Mouse (Mus musculus) ES-Bruce4 (cell line): ENCODE results near the gene Vrtn. TPM values are rescaled to one million over a fixed set of nuclear protein-coding genes. Genes with fewer than 3 reads are reported as not detected.

Source experiments
- H3K27ac ChIP-seq: 2 replicates; pipeline ENCODE4 v1.5.1; 2012; ENCODE audit warnings: low read length, inconsistent platforms; ENCODE audit not compliant: insufficient read depth
- H3K27me3 ChIP-seq: 2 replicates; pipeline ENCODE4 v1.6.1; 2012; ENCODE audit warnings: mild to moderate bottlenecking, low read length, inconsistent platforms; ENCODE audit not compliant: control insufficient read depth, poor library complexity, insufficient read depth, severe bottlenecking
- H3K36me3 ChIP-seq: 2 replicates; pipeline ENCODE4 v1.6.1; 2012; ENCODE audit warnings: inconsistent platforms, mild to moderate bottlenecking, low read length, moderate library complexity; ENCODE audit not compliant: control insufficient read depth, poor library complexity, insufficient read depth, severe bottlenecking
- H3K4me1 ChIP-seq: one replicate; pipeline ENCODE4 v1.8.1; 2011; ENCODE audit warnings: low read length; ENCODE audit not compliant: control insufficient read depth, insufficient read depth
- H3K4me3 ChIP-seq: 2 replicates; pipeline ENCODE4 v1.5.1; 2011; ENCODE audit warnings: low read depth, mild to moderate bottlenecking, low read length
- H3K9ac ChIP-seq: 2 replicates; pipeline ENCODE4 v1.6.1; 2012; ENCODE audit warnings: low read depth, mild to moderate bottlenecking, inconsistent platforms; ENCODE audit not compliant: poor library complexity, severe bottlenecking
- H3K9me3 ChIP-seq: replicated peaks from 2 replicates; pipeline ENCODE4 v1.6.1; 2012; ENCODE audit warnings: mild to moderate bottlenecking, low read length, inconsistent platforms; ENCODE audit not compliant: control insufficient read depth, poor library complexity, insufficient read depth, severe bottlenecking
- CTCF ChIP-seq: IDR thresholded peaks from one replicate; pipeline ENCODE4 v1.8.1; 2011; ENCODE audit warnings: low read depth, low read length
- EP300 ChIP-seq: IDR thresholded peaks from 2 replicates; pipeline ENCODE4 v1.6.1; 2011; ENCODE audit warnings: low read depth, low read length; ENCODE audit not compliant: insufficient read depth
- POLR2A ChIP-seq: IDR thresholded peaks from one replicate; pipeline ENCODE4 v1.8.1; 2011; ENCODE audit warnings: low read length; ENCODE audit not compliant: insufficient read depth
- polyA plus RNA-seq: library from polyadenylated mRNA; stranded (reverse); fragments of >200 nt; gene quantifications from 2 replicates; pipeline ENCODE4 v1.2.4, GENCODE M21; 2011; ENCODE audit warnings: low read depth; ENCODE audit not compliant: missing spikeins, insufficient read depth, insufficient read length

Vrtn gene
- polyA plus RNA-seq, 1 experiment, result 3.8 TPM

GRCm38 (mm10) chr12:84614001-84614400 is 26.8 kb upstream of the Vrtn start:
- Histone ChIP-seq H3K9ac (no peak overlapping the region), H3K9me3 (no peaks in the 10 kb centered on the region), H3K4me3 (peak overlapping the region; percentile 23), H3K27me3 (no peaks in the 10 kb centered on the region), H3K27ac (no peak overlapping the region), H3K36me3 (no peaks in the 10 kb centered on the region), H3K4me1 (peaks cover 3% of the 10 kb centered on the region)
- no peak for TF ChIP-seq POLR2A
- no peak for TF ChIP-seq CTCF
- no peak for TF ChIP-seq EP300

- Histone ChIP-seq H3K9me3 (no peaks in the 10 kb centered on the region), H3K27ac (no peak overlapping the region), H3K9ac (no peak overlapping the region), H3K36me3 (no peaks in the 10 kb centered on the region), H3K4me1 (peaks cover 3% of the 10 kb centered on the region), H3K4me3 (no peak overlapping the region), H3K27me3 (no peaks in the 10 kb centered on the region)
- no peak for TF ChIP-seq CTCF
- no peak for TF ChIP-seq POLR2A
- TF ChIP-seq EP300, result no peak
These were observed 26.3 kb upstream of the Vrtn start for GRCm38 (mm10) chr12:84614524-84614923.

GRCm38 (mm10) chr12:84616977-84617630 is 23.7 kb upstream of the Vrtn start, which contains the start of gene Abcd4:
Gene Abcd4 (minus strand): TSS chr12:84617413.
- peak; percentile 86 for TF ChIP-seq POLR2A
- TF ChIP-seq CTCF, result peak; percentile 12
- 0 out of 2 replicates have a peak, but pooled peaks have one; percentile 17 for TF ChIP-seq EP300
- Histone ChIP-seq H3K27ac (no peak within 1 kb of the TSS; the same call in 1 of the 2 replicates), H3K4me1 (peaks cover 3% of the 10 kb centered on the region), H3K4me3 (peak within 1 kb of the TSS; percentile 84), H3K9me3 (no peaks in the 10 kb centered on the region), H3K9ac (peak within 1 kb of the TSS; percentile 76), H3K36me3 (no peaks in the 10 kb centered on the region), H3K27me3 (no peaks in the 10 kb centered on the region)

- Histone ChIP-seq H3K27me3 (no peaks in the 10 kb centered on the region), H3K4me1 (peaks cover 3% of the 10 kb centered on the region), H3K36me3 (no peaks in the 10 kb centered on the region), H3K27ac (no peak overlapping the region; the same call in 1 of the 2 replicates), H3K4me3 (peak overlapping the region; percentile 84), H3K9ac (peak overlapping the region; percentile 70), H3K9me3 (no peaks in the 10 kb centered on the region)
- peak; percentile 42 for TF ChIP-seq CTCF
- TF ChIP-seq EP300, result no peak
These were observed 23.2 kb upstream of the Vrtn start for GRCm38 (mm10) chr12:84617663-84618062.

GRCm38 (mm10) chr12:84620975-84621374 is 19.8 kb upstream of the Vrtn start:
- no peak for TF ChIP-seq EP300
- no peak for TF ChIP-seq CTCF
- no peak for TF ChIP-seq POLR2A
- Histone ChIP-seq H3K4me1 (peaks cover 1% of the 10 kb centered on the region), H3K27me3 (no peaks in the 10 kb centered on the region), H3K4me3 (no peak overlapping the region), H3K27ac (no peak overlapping the region), H3K36me3 (no peaks in the 10 kb centered on the region), H3K9ac (no peak overlapping the region), H3K9me3 (no peaks in the 10 kb centered on the region)

- no peak for TF ChIP-seq POLR2A
- TF ChIP-seq EP300, result no peak
- no peak for TF ChIP-seq CTCF
- Histone ChIP-seq H3K4me3 (no peak overlapping the region), H3K9me3 (no peaks in the 10 kb centered on the region), H3K36me3 (no peaks in the 10 kb centered on the region), H3K4me1 (peaks cover 1% of the 10 kb centered on the region), H3K27ac (peak overlapping the region; percentile 32; the same call in 1 of the 2 replicates), H3K9ac (no peak overlapping the region), H3K27me3 (no peaks in the 10 kb centered on the region)
These were observed 16.2 kb upstream of the Vrtn start for GRCm38 (mm10) chr12:84624601-84625000.
